In genomic region chr6:113822417-113822816, GRCm38 (mm10) we compare ENCODE assay signal across 9 mouse cellular contexts.
DNase-seq lines count a peak whose midpoint lies in the region; ATAC-seq and TF ChIP-seq lines count a peak whose summit lies in the region.
"Had no signal": no experiment of that assay in that cellular context is flagged by ENCODE, and none has a peak within 500 bp of the region (broad histone marks: within the 10 kb centered on the region; RNA-seq: fewer than 3 reads in every experiment).

No protein-coding gene starts in this region.

- no peak overlapping the region for H3K27ac ChIP-seq in forebrain, embryonic 14.5 days (ENCODE audit: low read depth, low read length)
- no peak overlapping the region for H3K27ac ChIP-seq in forebrain, embryonic 12.5 days
- H3K27ac ChIP-seq in CH12.LX (ENCODE audit: insufficient read depth, low read depth) = no peak overlapping the region
- 0 out of 2 replicates have a peak overlapping the region, but pooled peaks have one; percentile 11 for H3K27ac ChIP-seq in left cerebral cortex, adult 2 months
- H3K27ac ChIP-seq: neural tube, embryonic 12.5 days had no signal

- H3K36me3 ChIP-seq in forebrain, embryonic 14.5 days (ENCODE audit: control insufficient read depth, insufficient read depth, low read length) = no peaks in the 10 kb centered on the region
- H3K36me3 ChIP-seq in forebrain, embryonic 12.5 days (replicated peaks) = no peaks in the 10 kb centered on the region
- H3K36me3 ChIP-seq in CH12.LX (replicated peaks in 1 of 2; ENCODE audit: control insufficient read depth in 1 of 2, insufficient read depth in 1 of 2, low read length in 1 of 2) = no peaks in the 10 kb centered on the region
- H3K36me3 ChIP-seq: neural tube, embryonic 12.5 days had no signal

- no peak overlapping the region for H3K4me2 ChIP-seq in forebrain, embryonic 14.5 days (ENCODE audit: low read length)
- no peak overlapping the region for H3K4me2 ChIP-seq in forebrain, embryonic 12.5 days
- no peak overlapping the region for H3K4me2 ChIP-seq in CH12.LX (ENCODE audit: insufficient read depth, low read depth, poor library complexity, severe bottlenecking)
- H3K4me2 ChIP-seq: neural tube, embryonic 12.5 days had no signal

- WGBS in forebrain, embryonic 14.5 days = 35% methylated on average over 7 of the region's 7 CpGs
- 40% methylated on average over 7 of the region's 7 CpGs for WGBS in forebrain, embryonic 12.5 days

- no peak for TF ChIP-seq EP300 in CH12.LX (IDR thresholded peaks at IDR 0.05; ENCODE audit: low read length)

- H3K9ac ChIP-seq in forebrain, embryonic 14.5 days (ENCODE audit: low read length) = no peak overlapping the region
- H3K9ac ChIP-seq in forebrain, embryonic 12.5 days = no peak overlapping the region
- H3K9ac ChIP-seq in CH12.LX (ENCODE audit: insufficient read depth, low read depth) = no peak overlapping the region
- H3K9ac ChIP-seq: neural tube, embryonic 12.5 days had no signal

- no peak for TF ChIP-seq POLR2A in CH12.LX (IDR thresholded peaks at IDR 0.05; ENCODE audit: low read depth, low read length)

- dilution Hi-C loops in CH12.LX (cut with MboI; ENCODE audit: extremely low pct_ligation_motif_present, extremely low pct_unique_long_range_greater_than_20kb, low sequenced_read_pairs) = no loop called here

- H3K79me2 ChIP-seq in CH12.LX (replicated peaks; ENCODE audit: control insufficient read depth, extremely low read depth, insufficient read depth, poor library complexity, severe bottlenecking) = no peaks in the 10 kb centered on the region

- no peak for ATAC-seq in forebrain, embryonic 14.5 days
- no peak for ATAC-seq in forebrain, embryonic 12.5 days (ENCODE audit: low FRiP score)

- no peaks in the 10 kb centered on the region for H3K9me3 ChIP-seq in forebrain, embryonic 14.5 days (replicated peaks; ENCODE audit: control insufficient read depth, low read length)
- H3K9me3 ChIP-seq in forebrain, embryonic 12.5 days = no peaks in the 10 kb centered on the region
- H3K9me3 ChIP-seq in CH12.LX (replicated peaks; ENCODE audit: low read length) = no peaks in the 10 kb centered on the region
- H3K9me3 ChIP-seq: neural tube, embryonic 12.5 days had no signal

- peak; percentile 78 for TF ChIP-seq RAD21 in CH12.LX (IDR thresholded peaks at IDR 0.05; ENCODE audit: low read depth, low read length)

- in situ Hi-C loops in CH12.LX (cut with MboI; ENCODE audit: low pct_ligation_motif_present, low pct_unique_long_range_greater_than_20kb, low sequenced_read_pairs) = no loop called here

- H3K27me3 ChIP-seq in forebrain, embryonic 14.5 days (replicated peaks; ENCODE audit: control insufficient read depth, insufficient read depth, low read length) = no peaks in the 10 kb centered on the region
- no peaks in the 10 kb centered on the region for H3K27me3 ChIP-seq in forebrain, embryonic 12.5 days
- H3K27me3 ChIP-seq in CH12.LX (replicated peaks) = peaks cover 74% of the 10 kb centered on the region
- H3K27me3 ChIP-seq: neural tube, embryonic 12.5 days had no signal

- H3K4me3 ChIP-seq in forebrain, embryonic 14.5 days (ENCODE audit: low read depth, low read length) = no peak overlapping the region
- H3K4me3 ChIP-seq in forebrain, embryonic 12.5 days (replicated peaks) = no peak overlapping the region
- H3K4me3 ChIP-seq in CH12.LX (replicated peaks in 1 of 3; ENCODE audit: low read depth in 2 of 3, low read length in 2 of 3, poor library complexity in 1 of 3) = no peak overlapping the region
- H3K4me3 ChIP-seq in left cerebral cortex, adult 2 months = no peak overlapping the region
- H3K4me3 ChIP-seq: neural tube, embryonic 12.5 days had no signal

- peak; percentile 21 to 96; a peak in 3 of 4 replicates for TF ChIP-seq CTCF in CH12.LX (conservative IDR thresholded peaks at IDR 0.05 in 1 of 2, IDR thresholded peaks at IDR 0.05 in 1 of 2; ENCODE audit: low read depth in 2 of 2, low read length in 2 of 2)
- peak; percentile 73 for TF ChIP-seq CTCF in left cerebral cortex, adult 2 months (IDR thresholded peaks at IDR 0.05)

- intact Hi-C loops in left cerebral cortex, adult 2 months (cut with DNase I) = loop anchor here (2.0 kb wide), 1 partner anchor 248 kb away; no protein-coding TSS in a partner anchor

- H3K4me1 ChIP-seq in forebrain, embryonic 14.5 days (ENCODE audit: control insufficient read depth, insufficient read depth, low read length) = no peaks in the 10 kb centered on the region
- no peaks in the 10 kb centered on the region for H3K4me1 ChIP-seq in forebrain, embryonic 12.5 days
- peaks cover 0 to 8% of the 10 kb centered on the region in 2 experiments; a peak in 2 of 4 replicates for H3K4me1 ChIP-seq in CH12.LX (ENCODE audit: control insufficient read depth in 1 of 2, insufficient read depth in 2 of 2)

- peak; percentile 33 for DNase-seq in forebrain, embryonic 14.5 days (ENCODE audit: low spot score)
- peak; percentile 69 for DNase-seq in CH12.LX (ENCODE audit: extremely low read depth)
- peak; percentile 81 for DNase-seq in cerebellum, adult 11 months
- DNase-seq in frontal cortex, postnatal 36 days (ENCODE audit: low spot score in 2 of 2) = peak; percentile 57 to 68
- peak; percentile 53 to 67 for DNase-seq in left cerebral cortex, adult 2 months (ENCODE audit: extremely low spot score in 1 of 2, low spot score in 2 of 2)
- DNase-seq in ovary, postnatal 14 days (ENCODE audit: low spot score) = peak; percentile 47
- DNase-seq in T-cell, adult 2 months (ENCODE audit: low spot score) = no peak

TF ChIP-seq in CH12.LX, 34 proteins besides CTCF, POLR2A, EP300 and RAD21:
- TF ChIP-seq SMC3 (IDR thresholded peaks at IDR 0.05; ENCODE audit: low read depth, low read length) (peak; percentile 94), E2F4 (IDR thresholded peaks at IDR 0.05; ENCODE audit: insufficient replicate concordance, low read depth, low read length) (no peak), ZC3H11A (IDR thresholded peaks at IDR 0.05; ENCODE audit: low read depth, low read length) (peak; percentile 43; the same call in 1 of the 2 replicates)
